27 mouse cellular contexts compared by ENCODE assay signal in the genomic region with DNA sequence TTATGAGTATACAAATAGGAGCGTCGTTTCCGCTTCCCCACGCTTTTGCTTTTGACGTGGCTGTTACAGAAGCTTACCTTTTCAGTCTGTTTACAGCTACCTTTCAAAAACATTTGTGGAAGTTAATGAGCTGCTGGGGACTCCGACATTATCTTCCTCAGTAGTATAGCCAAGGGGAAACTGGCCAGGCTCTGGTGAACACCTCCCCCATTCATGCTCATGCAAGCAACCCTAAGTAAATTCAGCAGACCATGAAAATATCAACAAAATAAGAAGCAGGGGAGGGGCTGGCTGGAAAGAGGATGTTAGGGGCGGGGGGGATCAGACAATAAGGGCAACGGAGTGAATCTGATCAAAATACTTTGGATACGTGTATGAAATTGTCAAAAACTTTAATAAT.
DNase-seq lines count a peak whose midpoint lies in the region; ATAC-seq and TF ChIP-seq lines count a peak whose summit lies in the region.
"Had no signal": no experiment of that assay in that cellular context is flagged by ENCODE, and none has a peak within 500 bp of the region (broad histone marks: within the 10 kb centered on the region; RNA-seq: fewer than 3 reads in every experiment).

No protein-coding gene starts in this region.

- DNase-seq in kidney, adult 8-10 months = no peak
- no peak for DNase-seq in limb, embryonic 10.5 days (ENCODE audit: low spot score)
- DNase-seq in lung, postnatal 0 days (ENCODE audit: low spot score) = no peak
- peak; percentile 72 for DNase-seq in retina, postnatal 1 day
- no peak for DNase-seq in thymus, postnatal 10 days (ENCODE audit: low spot score in 2 of 2)
- DNase-seq: adrenal gland, adult 2 months; adrenal gland, postnatal 14 days; cerebellum, adult 11-12 months; cerebellum, adult 8-10 months; cerebellum, postnatal 10 days; cerebellum, postnatal 36 days; embryo, embryonic 11 days; gastrocnemius, postnatal 25 days; heart, adult 2 months; heart, postnatal 14 days; heart, postnatal 4 days had no signal

- ATAC-seq in kidney, embryonic 15.5 days (replicated peaks; ENCODE audit: low FRiP score) = peak; percentile 74; the same call in 1 of the 2 replicates
- no peak for ATAC-seq in limb, embryonic 13.5 days (ENCODE audit: low FRiP score, low read depth)
- ATAC-seq in lung, embryonic 16.5 days (ENCODE audit: low read depth) = no peak
- no peak for ATAC-seq in lung, postnatal 0 days
- ATAC-seq: CD4-positive, CD25-positive, alpha-beta regulatory T cell, adult 4 months; forebrain, embryonic 15.5 days had no signal

- peak overlapping the region; percentile 52 for H3K4me2 ChIP-seq in kidney, embryonic 15.5 days
- peak overlapping the region; percentile 49; the same call in 1 of the 2 replicates for H3K4me2 ChIP-seq in limb, embryonic 13.5 days (replicated peaks)
- H3K4me2 ChIP-seq in lung, embryonic 16.5 days (ENCODE audit: low read depth, low read length) = peak overlapping the region; percentile 32; the same call in 1 of the 2 replicates
- H3K4me2 ChIP-seq in lung, postnatal 0 days (replicated peaks; ENCODE audit: low read depth, low read length) = no peak overlapping the region; the same call in 1 of the 2 replicates
- H3K4me2 ChIP-seq: embryonic facial prominence, embryonic 13.5 days; forebrain, embryonic 12.5 days; forebrain, embryonic 15.5 days; heart, embryonic 13.5 days had no signal

- peak overlapping the region; percentile 20 for H3K4me3 ChIP-seq in kidney, embryonic 15.5 days (replicated peaks)
- H3K4me3 ChIP-seq in limb, embryonic 13.5 days = no peak overlapping the region
- H3K4me3 ChIP-seq in limb, embryonic 10.5 days = no peak overlapping the region
- no peak overlapping the region for H3K4me3 ChIP-seq in lung, embryonic 16.5 days (ENCODE audit: low read length)
- no peak overlapping the region for H3K4me3 ChIP-seq in lung, postnatal 0 days (ENCODE audit: low read depth, low read length)
- H3K4me3 ChIP-seq: embryonic facial prominence, embryonic 10.5 days; embryonic facial prominence, embryonic 13.5 days; erythroblast, embryonic 14.5 days; forebrain, embryonic 12.5 days; forebrain, embryonic 15.5 days; heart, adult 2 months; heart, embryonic 10.5 days; heart, embryonic 13.5 days had no signal

- WGBS in kidney, embryonic 15.5 days = 36% methylated on average over 9 of the region's 9 CpGs
- 44% methylated on average over 9 of the region's 9 CpGs for WGBS in limb, embryonic 13.5 days
- 72% methylated on average over 9 of the region's 9 CpGs for WGBS in limb, embryonic 10.5 days
- 46% methylated on average over 9 of the region's 9 CpGs for WGBS in lung, embryonic 16.5 days
- WGBS in lung, postnatal 0 days = 47% methylated on average over 9 of the region's 9 CpGs

- H3K9me3 ChIP-seq in kidney, embryonic 15.5 days (replicated peaks) = no peaks in the 10 kb centered on the region
- no peaks in the 10 kb centered on the region for H3K9me3 ChIP-seq in limb, embryonic 13.5 days
- no peaks in the 10 kb centered on the region for H3K9me3 ChIP-seq in limb, embryonic 10.5 days (replicated peaks)
- H3K9me3 ChIP-seq in lung, embryonic 16.5 days (ENCODE audit: control insufficient read depth, low read length) = no peaks in the 10 kb centered on the region
- no peaks in the 10 kb centered on the region for H3K9me3 ChIP-seq in lung, postnatal 0 days (ENCODE audit: low read length)
- H3K9me3 ChIP-seq: embryonic facial prominence, embryonic 10.5 days; embryonic facial prominence, embryonic 13.5 days; forebrain, embryonic 12.5 days; forebrain, embryonic 15.5 days; heart, embryonic 10.5 days; heart, embryonic 13.5 days had no signal

- no peak overlapping the region for H3K27ac ChIP-seq in kidney, embryonic 15.5 days
- no peak overlapping the region for H3K27ac ChIP-seq in limb, embryonic 13.5 days
- no peak overlapping the region for H3K27ac ChIP-seq in limb, embryonic 10.5 days
- no peak overlapping the region for H3K27ac ChIP-seq in lung, embryonic 16.5 days (ENCODE audit: low read length)
- no peak overlapping the region for H3K27ac ChIP-seq in lung, postnatal 0 days (ENCODE audit: low read length)
- H3K27ac ChIP-seq: embryonic facial prominence, embryonic 10.5 days; embryonic facial prominence, embryonic 13.5 days; forebrain, embryonic 12.5 days; forebrain, embryonic 15.5 days; heart, adult 2 months; heart, embryonic 10.5 days; heart, embryonic 13.5 days had no signal

- H3K9ac ChIP-seq in kidney, embryonic 15.5 days = no peak overlapping the region
- no peak overlapping the region for H3K9ac ChIP-seq in limb, embryonic 13.5 days
- no peak overlapping the region for H3K9ac ChIP-seq in lung, embryonic 16.5 days (ENCODE audit: low read length)
- H3K9ac ChIP-seq in lung, postnatal 0 days (replicated peaks; ENCODE audit: low read depth) = no peak overlapping the region
- H3K9ac ChIP-seq: embryonic facial prominence, embryonic 13.5 days; forebrain, embryonic 12.5 days; forebrain, embryonic 15.5 days; heart, embryonic 13.5 days had no signal

- TF ChIP-seq CTCF in lung, postnatal 0 days (IDR thresholded peaks at IDR 0.05) = no peak

- H3K27me3 ChIP-seq in kidney, embryonic 15.5 days = no peaks in the 10 kb centered on the region
- peaks cover 8% of the 10 kb centered on the region for H3K27me3 ChIP-seq in limb, embryonic 13.5 days
- peaks cover 15% of the 10 kb centered on the region for H3K27me3 ChIP-seq in limb, embryonic 10.5 days (ENCODE audit: low read depth, poor library complexity, severe bottlenecking)
- H3K27me3 ChIP-seq in lung, embryonic 16.5 days (ENCODE audit: control insufficient read depth, insufficient read depth, low read depth, low read length) = no peaks in the 10 kb centered on the region
- H3K27me3 ChIP-seq in lung, postnatal 0 days (replicated peaks; ENCODE audit: insufficient read depth, low read length) = no peaks in the 10 kb centered on the region

- peaks cover 30% of the 10 kb centered on the region for H3K4me1 ChIP-seq in kidney, embryonic 15.5 days
- H3K4me1 ChIP-seq in limb, embryonic 13.5 days = peaks cover 32% of the 10 kb centered on the region
- H3K4me1 ChIP-seq in limb, embryonic 10.5 days = peaks cover 36% of the 10 kb centered on the region
- H3K4me1 ChIP-seq in lung, embryonic 16.5 days (replicated peaks; ENCODE audit: control insufficient read depth, insufficient read depth, low read length) = peaks cover 8% of the 10 kb centered on the region; the same call in 1 of the 2 replicates
- H3K4me1 ChIP-seq in lung, postnatal 0 days (ENCODE audit: insufficient read depth, low read depth, low read length) = no peaks in the 10 kb centered on the region
- H3K4me1 ChIP-seq: heart, embryonic 10.5 days; heart, embryonic 13.5 days had no signal

- no peaks in the 10 kb centered on the region for H3K36me3 ChIP-seq in kidney, embryonic 15.5 days
- H3K36me3 ChIP-seq in limb, embryonic 13.5 days = no peaks in the 10 kb centered on the region
- no peaks in the 10 kb centered on the region for H3K36me3 ChIP-seq in limb, embryonic 10.5 days
- H3K36me3 ChIP-seq in lung, embryonic 16.5 days (ENCODE audit: control insufficient read depth, insufficient read depth, low read length) = no peaks in the 10 kb centered on the region
- no peaks in the 10 kb centered on the region for H3K36me3 ChIP-seq in lung, postnatal 0 days (ENCODE audit: insufficient read depth, low read length)
- H3K36me3 ChIP-seq: embryonic facial prominence, embryonic 10.5 days; embryonic facial prominence, embryonic 13.5 days; forebrain, embryonic 12.5 days; forebrain, embryonic 15.5 days; heart, embryonic 10.5 days; heart, embryonic 13.5 days had no signal

- TF ChIP-seq EP300 in lung, postnatal 0 days (IDR thresholded peaks at IDR 0.05) = no peak
